Mouse (Mus musculus) layer of hippocampus, postnatal 36 days (tissue): ENCODE measurements around the gene Ebi3. TPM values are rescaled to one million over a fixed set of nuclear protein-coding genes. Genes with fewer than 3 reads are reported as not detected.

ENCODE experiments used
- DNase-seq, 2 experiments: peaks; one replicate each; pipeline ENCODE4 v3.0.0; 2022
- total RNA-seq, 2 experiments: library from RNA; stranded (reverse); gene quantifications; 2 replicates each; pipeline ENCODE4 v1.2.3; 2021

Gene Ebi3
- total RNA-seq, 2 experiments from 2014 or later: 1.1 to 1.2 TPM

- no peak for DNase-seq
Measured at GRCm38 (mm10) chr17:56005415-56006061, 53.1 kb downstream of the Ebi3 start, which contains the start of the genes Stap2 and Mpnd. Gene Stap2 (minus strand): TSS chr17:56005584. Gene Mpnd (plus strand): TSS chr17:56005711.

Other genes with a start within 250 kb of the Ebi3 start
- gene Pot1b, start 240.0 kb upstream of the Ebi3 start, total RNA-seq: 1 to 10 TPM; 6.6 to 7.9 TPM
- under 1 TPM in 1 of 2 experiments, not detected in 1; 0.18 TPM for gene Adgre4, start 202.7 kb upstream of the Ebi3 start, total RNA-seq
- 1 to 10 TPM; 6.0 to 6.5 TPM for gene Zfp119a, start 73.7 kb upstream of the Ebi3 start, total RNA-seq
- 1 to 10 TPM; 8.7 to 9.3 TPM for gene Zfp959, start 60.5 kb upstream of the Ebi3 start, total RNA-seq
- 1 to 10 TPM; 3.4 to 5.4 TPM for gene Zfp119b, start 3.1 kb upstream of the Ebi3 start, total RNA-seq
- 10 to 100 TPM; 17.4 to 20.5 TPM for gene Yju2, start 6.5 kb downstream of the Ebi3 start, total RNA-seq
- gene Shd, start 17.8 kb downstream of the Ebi3 start, total RNA-seq: 10 to 100 TPM; 24.4 to 26.8 TPM
- gene Fsd1, start 33.9 kb downstream of the Ebi3 start, total RNA-seq: 10 to 100 TPM; 70.1 to 75.8 TPM
- 1 to 10 TPM; 2.1 TPM for gene Stap2, start 52.9 kb downstream of the Ebi3 start, total RNA-seq
- 100 to 1,000 TPM in 1 of 2 experiments, 10 to 100 TPM in 1; 95.5 to 102 TPM for gene Mpnd, start 53.1 kb downstream of the Ebi3 start, total RNA-seq
- gene Sh3gl1, start 84.0 kb downstream of the Ebi3 start, total RNA-seq: 10 to 100 TPM; 61.5 to 69.6 TPM
- gene Chaf1a, start 87.8 kb downstream of the Ebi3 start, total RNA-seq: 1 to 10 TPM; 2.5 to 3.6 TPM
- gene Ubxn6, start 122.4 kb downstream of the Ebi3 start, total RNA-seq: 10 to 100 TPM; 84.6 to 87.3 TPM
- gene Hdgfl2, start 127.0 kb downstream of the Ebi3 start, total RNA-seq: 100 to 1,000 TPM; 115 to 121 TPM
- gene Plin4, start 157.2 kb downstream of the Ebi3 start, total RNA-seq: 1 to 10 TPM; 1.4 to 6.8 TPM
- gene Plin5, start 165.0 kb downstream of the Ebi3 start, total RNA-seq: under 1 TPM; 0.40 to 0.63 TPM
- 1 to 10 TPM in 1 of 2 experiments, under 1 TPM in 1; 0.40 to 1.7 TPM for gene Lrg1, start 169.4 kb downstream of the Ebi3 start, total RNA-seq
- gene Sema6b, start 187.7 kb downstream of the Ebi3 start, total RNA-seq: 100 to 1,000 TPM; 129 to 138 TPM
- gene Tnfaip8l1, start 209.8 kb downstream of the Ebi3 start, total RNA-seq: 1 to 10 TPM; 5.3 to 7.3 TPM
- gene Mydgf, start 231.3 kb downstream of the Ebi3 start, total RNA-seq: 10 to 100 TPM; 40.9 to 44.0 TPM